Mouse (Mus musculus) 3134 (cell line): ENCODE measurements around the gene Zan.

Experiments used
- DNase-seq: peaks from one replicate; pipeline ENCODE4 v3.0.0-alpha.2; 2011; ENCODE audit warnings: low spot score; ENCODE audit not compliant: insufficient read length; ENCODE audit errors: extremely low read depth

The Zan gene

GRCm38 (mm10) chr5:137476964-137477363, at the start of gene Zan:
Gene Zan, minus strand, starts transcription at chr5:137477064.
- no peak for DNase-seq

DNA sequence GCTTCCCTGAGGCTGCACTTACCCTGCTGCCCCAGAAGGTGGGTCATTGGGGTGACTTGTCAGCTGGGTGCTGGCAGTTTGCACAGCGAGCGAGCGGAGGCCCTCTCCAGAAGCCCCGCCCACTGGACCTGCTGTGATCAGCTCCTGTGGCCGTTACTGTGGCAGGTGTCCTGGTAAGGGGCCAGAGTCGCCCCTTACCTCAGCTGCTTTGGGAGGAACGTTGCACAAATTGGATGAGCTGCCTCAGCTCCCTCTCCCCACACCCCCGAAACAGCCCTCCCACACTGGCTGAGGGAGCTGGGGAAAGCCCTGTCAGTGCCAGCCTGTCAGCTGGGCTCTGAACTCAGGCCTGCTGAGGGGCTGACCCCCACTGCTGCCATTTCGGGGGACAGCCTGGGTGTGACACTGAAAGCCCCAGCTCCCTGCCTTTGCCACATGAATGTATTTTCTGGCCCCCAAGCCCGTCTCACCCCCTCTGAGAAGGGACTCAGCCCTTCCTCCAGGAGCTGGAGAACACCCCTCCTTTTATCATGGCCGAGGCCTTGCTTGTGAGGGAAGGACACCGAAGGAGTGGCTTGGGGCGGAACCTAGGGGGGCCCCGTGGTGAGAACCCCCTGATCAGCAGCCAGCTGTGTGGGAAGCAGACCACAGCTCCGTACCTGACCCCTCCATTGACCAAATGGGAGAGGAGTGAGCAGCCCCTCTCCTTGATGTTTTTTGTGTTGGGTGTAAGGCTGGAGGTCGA, 49.5 kb upstream of the Zan start:
- no peak for DNase-seq

GRCm38 (mm10) chr5:137525511-137525910, 48.6 kb upstream of the Zan start:
- no peak for DNase-seq

DNA sequence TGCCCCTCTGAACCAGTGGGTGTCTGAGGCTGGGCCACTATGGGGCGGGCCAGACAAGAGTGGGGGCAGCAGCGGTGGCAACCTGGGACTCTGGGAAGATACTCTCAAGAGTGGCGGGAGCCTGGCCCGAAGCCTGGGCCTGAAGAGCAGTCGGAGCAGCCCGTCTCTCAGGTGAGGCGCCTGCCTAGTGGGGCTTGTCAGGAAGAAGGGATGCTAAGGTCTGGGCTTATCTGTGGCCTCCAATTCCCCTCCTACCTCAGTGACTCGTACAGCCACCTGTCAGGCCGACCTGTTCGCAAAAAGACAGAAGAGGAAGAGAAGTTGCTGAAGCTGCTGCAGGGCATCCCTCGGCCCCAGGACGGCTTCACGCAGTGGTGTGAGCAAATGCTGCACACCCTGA, 47.8 kb upstream of the Zan start:
- no peak for DNase-seq

DNA sequence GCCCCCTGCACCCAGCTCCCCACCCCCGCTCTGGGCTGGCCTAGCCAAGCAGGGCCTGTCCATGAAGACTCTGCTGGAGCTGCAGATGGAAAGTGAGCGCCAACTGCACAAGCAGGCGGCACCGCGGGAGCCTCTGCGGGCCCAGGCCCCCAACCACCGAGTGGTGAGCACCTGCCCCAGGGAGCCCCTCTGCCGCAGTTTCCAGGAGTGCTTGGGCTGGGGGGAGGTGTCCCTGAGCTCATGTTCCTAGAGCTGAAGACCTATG, 47.3 kb upstream of the Zan start:
- DNase-seq: no peak

GRCm38 (mm10) chr5:137523396-137524250, 46.8 kb upstream of the Zan start:
- no peak for DNase-seq

DNA sequence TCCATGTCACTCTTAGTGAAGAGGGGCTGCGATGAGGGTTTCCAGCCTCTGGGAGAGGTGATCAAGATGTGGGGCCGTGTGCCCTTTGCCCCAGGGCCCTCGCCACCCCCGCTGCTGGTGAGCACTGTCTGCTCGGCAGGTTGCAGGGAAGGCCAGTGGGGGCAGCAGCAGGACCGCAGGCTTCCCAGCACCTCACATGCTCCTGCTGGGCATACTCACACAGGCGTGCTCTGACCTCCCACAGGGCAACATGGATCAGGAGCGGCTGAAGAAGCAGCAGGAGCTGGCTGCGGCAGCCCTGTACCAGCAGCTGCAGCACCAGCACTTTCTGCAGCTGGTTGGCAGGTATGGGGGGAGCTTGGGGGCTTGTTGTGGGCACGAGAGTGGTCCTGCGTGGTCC, 45.8 kb upstream of the Zan start:
- DNase-seq: no peak

DNA sequence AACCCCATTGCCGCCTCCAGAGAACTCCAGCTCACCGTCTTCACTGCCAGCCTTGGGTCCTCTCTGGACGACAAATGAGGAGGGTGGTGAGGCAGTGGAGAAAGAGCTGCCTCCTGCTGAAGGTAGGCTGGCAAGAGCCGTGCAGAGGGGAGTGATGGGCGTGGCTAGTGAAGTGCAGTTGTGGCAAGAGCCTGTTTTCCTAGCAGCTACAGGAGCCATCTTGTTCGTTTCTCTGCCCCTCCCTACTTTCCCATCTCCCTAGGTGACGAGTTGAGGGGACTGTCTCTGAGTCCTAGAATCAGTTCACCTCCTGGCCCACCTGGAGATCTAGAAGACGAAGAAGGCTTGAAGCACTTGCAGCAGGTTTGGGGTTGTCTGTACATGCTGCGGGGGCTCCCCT, 45.0 kb upstream of the Zan start:
- DNase-seq: no peak

GRCm38 (mm10) chr5:137519691-137520550, 43.1 kb upstream of the Zan start:
- no peak for DNase-seq

- DNase-seq: no peak
Observed at GRCm38 (mm10) chr5:137518436-137518835, 41.6 kb upstream of the Zan start, which contains the start of gene Gigyf1. Gene Gigyf1, plus strand, starts transcription at chr5:137518548.

DNA sequence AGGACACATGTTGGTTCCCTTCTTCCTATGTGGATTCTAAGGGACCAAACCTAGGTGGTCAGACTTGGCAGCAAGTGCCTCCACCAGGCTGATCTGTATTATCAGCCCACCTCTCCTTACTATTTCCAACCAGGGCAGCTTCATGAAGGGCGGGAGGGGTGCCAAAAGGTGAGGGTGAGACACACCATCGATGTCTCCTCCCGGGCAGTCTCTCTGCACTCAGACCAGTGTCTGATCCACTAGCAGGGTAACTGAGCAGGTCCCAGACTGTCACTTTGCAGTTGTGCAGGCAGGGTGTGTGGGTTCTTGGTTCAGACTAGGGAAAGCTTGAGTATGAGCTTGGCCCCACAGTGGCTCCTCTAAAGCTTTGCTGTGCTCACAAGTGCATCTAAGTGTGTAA, 37.9 kb upstream of the Zan start:
- no peak for DNase-seq

GRCm38 (mm10) chr5:137513951-137514721, 37.3 kb upstream of the Zan start:
- DNase-seq: no peak

GRCm38 (mm10) chr5:137512847-137513794, 36.3 kb upstream of the Zan start:
- no peak for DNase-seq

DNA sequence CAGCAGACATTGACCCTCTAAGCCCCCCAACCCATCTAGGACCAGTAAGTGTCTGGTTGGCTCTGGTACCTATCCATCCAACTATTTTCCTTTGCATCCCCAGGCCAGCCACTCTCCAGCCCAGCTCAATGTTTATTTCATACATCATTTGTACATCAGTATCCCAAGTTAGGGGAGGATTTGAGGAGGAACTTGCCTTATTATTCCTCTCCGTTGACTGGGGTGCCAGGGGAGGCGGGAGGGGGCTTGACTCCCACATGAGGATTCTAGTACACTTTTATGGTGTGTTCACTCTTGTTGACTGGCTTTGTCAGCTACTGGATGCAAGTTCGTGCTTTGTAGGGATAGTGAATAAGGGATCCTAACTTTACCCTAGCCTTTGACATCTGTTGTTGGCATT, 34.8 kb upstream of the Zan start:
- DNase-seq: no peak

DNA sequence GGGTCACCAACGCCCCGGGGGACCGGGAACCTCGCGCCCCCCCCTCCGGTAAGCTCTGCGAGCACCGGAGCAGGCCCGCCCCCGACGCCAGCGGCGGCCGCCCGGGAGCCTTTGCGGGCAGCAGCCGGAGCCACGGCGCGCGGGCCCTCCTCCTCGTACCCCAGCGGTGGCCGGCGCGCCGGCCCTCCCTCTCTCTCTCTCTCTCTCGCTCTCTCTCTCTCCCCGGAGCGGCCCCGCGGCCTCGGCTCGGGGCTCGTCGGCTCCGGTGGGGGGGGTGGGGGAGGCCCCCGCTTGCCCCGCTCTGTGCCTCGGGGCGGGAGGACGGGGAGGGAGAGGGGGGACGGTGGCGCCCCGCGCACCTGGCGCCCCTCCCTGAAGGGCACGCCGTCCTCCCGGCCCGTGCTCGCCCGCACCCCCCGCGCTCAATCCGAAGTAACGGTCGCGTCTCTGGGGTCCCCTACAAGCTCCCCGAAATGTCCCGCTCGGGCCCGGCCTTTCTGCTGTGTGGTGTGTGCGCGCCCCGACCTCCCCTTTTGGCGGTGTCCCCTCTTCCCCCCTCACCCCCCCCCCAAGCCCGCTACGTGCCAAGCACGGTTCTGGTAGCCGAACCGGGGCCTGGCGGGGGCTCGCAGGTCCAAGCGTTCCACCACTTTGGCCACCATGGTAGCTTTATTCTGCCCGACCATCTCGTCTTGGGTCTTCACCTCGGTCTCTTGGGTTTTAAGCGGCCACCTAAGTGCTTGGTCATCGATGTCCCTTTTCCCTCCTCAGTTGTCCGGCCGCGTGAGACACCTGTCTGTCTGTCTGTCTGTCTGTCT, 33.9 kb upstream of the Zan start:
- DNase-seq: no peak

DNA sequence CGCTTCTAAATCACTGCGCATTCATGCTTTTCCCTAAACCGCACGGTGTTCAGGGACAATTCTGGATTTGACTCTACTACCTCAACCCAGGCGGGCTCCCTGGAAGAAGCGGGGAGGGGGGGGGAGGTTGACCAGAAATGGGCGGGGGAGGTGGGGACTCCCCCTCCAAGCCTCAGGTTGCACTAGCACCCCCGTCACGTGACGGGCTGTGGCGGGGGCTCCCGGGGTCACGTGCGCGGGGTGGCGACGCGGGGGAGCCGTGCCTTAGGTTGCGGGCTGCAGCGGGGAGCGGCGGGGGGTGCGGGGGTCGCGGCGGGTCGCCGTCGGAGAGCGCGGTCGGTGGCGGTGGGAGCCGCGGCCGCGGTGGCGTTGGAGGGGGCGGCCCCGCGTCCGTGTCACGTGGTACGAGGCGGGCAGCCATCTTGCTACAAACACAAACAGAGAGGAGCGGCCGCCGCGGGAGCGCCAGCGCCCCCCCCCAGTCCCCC, 33.2 kb upstream of the Zan start:
- DNase-seq: peak; percentile 68

- no peak for DNase-seq
Observed at GRCm38 (mm10) chr5:137504041-137504440, 27.2 kb upstream of the Zan start.

- DNase-seq: no peak
Observed at GRCm38 (mm10) chr5:137502667-137503110, 25.8 kb upstream of the Zan start.
